Mouse (Mus musculus) intestine, embryonic 15.5 days (tissue): Measurements from ENCODE around the gene Hip1. TPM values are rescaled to one million over a fixed set of nuclear protein-coding genes. Genes with fewer than 3 reads are reported as not detected.
"Not testable (repeated sequence)": the region's sequence is repeated elsewhere in the genome, so short reads cannot be mapped to it uniquely, and the experiment has no call there.

Source experiments
- ATAC-seq: fragments of 200-750 bp; cut with Nextera tagmentation; 2 replicates; pipeline ENCODE4 v1.8.0; 2017; ENCODE audit warnings: moderate TSS enrichment, moderate library complexity
- H3K27ac ChIP-seq: fragments of 300-500 bp; sonication (generic); 2 replicates; pipeline ENCODE4 v1.5.1; 2015; ENCODE audit warnings: mild to moderate bottlenecking, inconsistent platforms
- H3K27me3 ChIP-seq: fragments of 300-500 bp; sonication (generic); replicated peaks from 2 replicates; pipeline ENCODE4 v1.6.1; 2015; ENCODE audit warnings: inconsistent platforms
- H3K36me3 ChIP-seq: fragments of 300-500 bp; sonication (generic); 2 replicates; pipeline ENCODE4 v1.6.1; 2015; ENCODE audit warnings: inconsistent platforms
- H3K4me1 ChIP-seq: fragments of 300-500 bp; sonication (generic); replicated peaks from 2 replicates; pipeline ENCODE4 v1.6.1; 2015; ENCODE audit warnings: inconsistent platforms
- H3K4me2 ChIP-seq: fragments of 300-500 bp; sonication (generic); replicated peaks from 2 replicates; pipeline ENCODE4 v1.6.1; 2015; ENCODE audit warnings: mild to moderate bottlenecking, inconsistent platforms
- H3K4me3 ChIP-seq: fragments of 300-500 bp; sonication (generic); replicated peaks from 2 replicates; pipeline ENCODE4 v1.5.1; 2015; ENCODE audit warnings: inconsistent platforms
- H3K9ac ChIP-seq: fragments of 300-500 bp; sonication (generic); 2 replicates; pipeline ENCODE4 v1.6.1; 2015; ENCODE audit warnings: inconsistent platforms
- H3K9me3 ChIP-seq: fragments of 300-500 bp; sonication (generic); 2 replicates; pipeline ENCODE4 v1.6.1; 2016; ENCODE audit warnings: inconsistent platforms
- WGBS: fragments of 180-500 bp; shearing (Covaris S2); methylation state at CpG from one replicate; pipeline ENCODE4 v1.1.7; 2015; 5-methylcytosine and 5-hydroxymethylcytosine counted together
- polyA plus RNA-seq: library from polyadenylated mRNA; unstranded; fragments of >200 nt; fragmentation: Nextera tagmentation; extraction: Ambion mirVana; gene quantifications from 2 replicates; pipeline ENCODE4 v1.2.1, GENCODE M21; 2015

Gene Hip1
- polyA plus RNA-seq, 1 experiment from 2014 or later: 20.1 TPM

GRCm38 (mm10) chr5:135371195-135371594 lies 173.7 kb downstream of the Hip1 start:
- WGBS: 96% methylated on average over 13 of the region's 13 CpGs
- peaks cover 37% of the 10 kb centered on the region for H3K36me3 ChIP-seq
- no peaks in the 10 kb centered on the region for H3K27me3 ChIP-seq
- no peak overlapping the region for H3K27ac ChIP-seq
- H3K9me3 ChIP-seq: no peaks in the 10 kb centered on the region
- H3K4me1 ChIP-seq: peaks cover 9% of the 10 kb centered on the region
- no peak for ATAC-seq
- H3K9ac ChIP-seq: no peak overlapping the region
- no peak overlapping the region for H3K4me3 ChIP-seq
- no peak overlapping the region; the same call in 1 of the 2 replicates for H3K4me2 ChIP-seq

- under 1% methylated on average over 64 of the region's 64 CpGs for WGBS
- H3K9me3 ChIP-seq: no peaks in the 10 kb centered on the region
- peak within 1 kb of the TSS; percentile 87 for H3K9ac ChIP-seq
- ATAC-seq: peak; percentile 88
- H3K4me3 ChIP-seq: peak within 1 kb of the TSS; percentile 97
- H3K36me3 ChIP-seq: peaks cover 26% of the 10 kb centered on the region
- H3K4me2 ChIP-seq: peak within 1 kb of the TSS; percentile 76
- H3K27ac ChIP-seq: peak within 1 kb of the TSS; percentile 77
- no peaks in the 10 kb centered on the region for H3K27me3 ChIP-seq
- peaks cover 9% of the 10 kb centered on the region for H3K4me1 ChIP-seq
Observed at GRCm38 (mm10) chr5:135369787-135370654, 174.9 kb downstream of the Hip1 start, which contains the start of gene Nsun5. Gene Nsun5, plus strand, starts transcription at chr5:135369953.

GRCm38 (mm10) chr5:135369196-135369595 lies 175.7 kb downstream of the Hip1 start:
- not testable (repeated sequence) for H3K27me3 ChIP-seq

GRCm38 (mm10) chr5:135368312-135368711 lies 176.6 kb downstream of the Hip1 start:
- H3K36me3 ChIP-seq: peaks cover 10% of the 10 kb centered on the region
- no peaks in the 10 kb centered on the region for H3K9me3 ChIP-seq
- no peaks in the 10 kb centered on the region for H3K27me3 ChIP-seq
- no peak overlapping the region for H3K9ac ChIP-seq
- H3K4me3 ChIP-seq: no peak overlapping the region
- H3K27ac ChIP-seq: no peak overlapping the region
- no peak overlapping the region for H3K4me2 ChIP-seq
- H3K4me1 ChIP-seq: peaks cover 9% of the 10 kb centered on the region
- 86% methylated on average over 6 of the region's 6 CpGs for WGBS
- no peak for ATAC-seq

More at GRCm38 (mm10) chr5:135369196-135369595, 175.7 kb downstream of the Hip1 start:
- peaks cover 18% of the 10 kb centered on the region for H3K36me3 ChIP-seq
- peak overlapping the region; percentile 87; the same call in 1 of the 2 replicates for H3K9ac ChIP-seq
- peak overlapping the region; percentile 97 for H3K4me3 ChIP-seq
- H3K27ac ChIP-seq: peak overlapping the region; percentile 77; the same call in 1 of the 2 replicates
- not testable (repeated sequence) for H3K4me1 ChIP-seq, H3K9me3 ChIP-seq
- WGBS: 53% methylated on average over 9 of the region's 9 CpGs
- ATAC-seq: 0 out of 2 replicates have a peak, but pooled peaks have one; percentile 15
- peak overlapping the region; percentile 76 for H3K4me2 ChIP-seq

- Histone ChIP-seq H3K9ac (no peak overlapping the region), H3K9me3 (no peaks in the 10 kb centered on the region), H3K36me3 (peaks cover 7% of the 10 kb centered on the region; the same call in 1 of the 2 replicates), H3K4me2 (no peak overlapping the region), H3K27ac (no peak overlapping the region), H3K4me1 (peaks cover 9% of the 10 kb centered on the region), H3K27me3 (no peaks in the 10 kb centered on the region), H3K4me3 (no peak overlapping the region)
- 56% methylated on average over 6 of the region's 6 CpGs for WGBS
- no peak for ATAC-seq
Observed at GRCm38 (mm10) chr5:135367841-135368240, 177.1 kb downstream of the Hip1 start.

GRCm38 (mm10) chr5:135363540-135363939 lies 181.4 kb downstream of the Hip1 start:
- Histone ChIP-seq H3K27me3 (no peaks in the 10 kb centered on the region), H3K4me2 (no peak overlapping the region), H3K36me3 (no peaks in the 10 kb centered on the region), H3K4me1 (no peaks in the 10 kb centered on the region), H3K9me3 (no peaks in the 10 kb centered on the region), H3K4me3 (no peak overlapping the region), H3K9ac (no peak overlapping the region), H3K27ac (no peak overlapping the region)
- no peak for ATAC-seq
- 32% methylated on average over 12 of the region's 12 CpGs for WGBS

GRCm38 (mm10) chr5:135362572-135362971 lies 182.3 kb downstream of the Hip1 start:
- no peak overlapping the region for H3K9ac ChIP-seq
- no peak overlapping the region for H3K27ac ChIP-seq
- H3K36me3 ChIP-seq: no peaks in the 10 kb centered on the region
- H3K4me2 ChIP-seq: no peak overlapping the region
- no peaks in the 10 kb centered on the region for H3K4me1 ChIP-seq
- no peaks in the 10 kb centered on the region for H3K27me3 ChIP-seq
- WGBS: 78% methylated on average over 3 of the region's 3 CpGs
- H3K9me3 ChIP-seq: no peaks in the 10 kb centered on the region
- no peak for ATAC-seq
- no peak overlapping the region for H3K4me3 ChIP-seq

GRCm38 (mm10) chr5:135359772-135360171 lies 185.1 kb downstream of the Hip1 start:
- 89% methylated on average over 2 of the region's 2 CpGs for WGBS
- no peak overlapping the region for H3K4me3 ChIP-seq
- no peak overlapping the region for H3K27ac ChIP-seq
- H3K9me3 ChIP-seq: no peaks in the 10 kb centered on the region
- no peaks in the 10 kb centered on the region for H3K4me1 ChIP-seq
- H3K27me3 ChIP-seq: no peaks in the 10 kb centered on the region
- H3K9ac ChIP-seq: no peak overlapping the region
- H3K4me2 ChIP-seq: no peak overlapping the region
- H3K36me3 ChIP-seq: no peaks in the 10 kb centered on the region
- ATAC-seq: no peak

DNA sequence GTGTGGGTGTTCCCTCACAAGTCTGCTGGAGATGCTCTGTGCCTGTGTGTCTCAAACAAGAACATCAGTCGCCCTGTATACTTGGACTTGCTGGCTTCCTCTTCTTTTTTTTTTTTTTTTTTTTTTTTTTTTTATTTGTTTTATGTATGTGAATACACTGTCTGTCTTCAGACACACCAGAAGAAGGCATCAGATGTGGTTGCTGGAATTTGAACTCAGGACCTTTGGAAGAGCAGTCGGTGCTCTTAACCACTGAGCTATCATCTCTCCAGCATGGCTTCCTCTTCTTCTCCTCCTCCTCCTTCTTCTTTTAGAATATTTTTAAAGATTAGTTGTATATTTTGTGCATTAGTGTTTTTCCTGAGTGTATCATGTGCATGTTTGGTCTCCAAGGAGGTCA lies 187.4 kb downstream of the Hip1 start:
- peaks cover 11% of the 10 kb centered on the region for H3K27me3 ChIP-seq
- no peak for ATAC-seq
- 76% methylated on average over 2 of the region's 2 CpGs for WGBS
- no peak overlapping the region for H3K4me2 ChIP-seq
- H3K4me3 ChIP-seq: no peak overlapping the region
- H3K9ac ChIP-seq: no peak overlapping the region
- no peaks in the 10 kb centered on the region for H3K9me3 ChIP-seq
- H3K27ac ChIP-seq: no peak overlapping the region
- no peaks in the 10 kb centered on the region for H3K36me3 ChIP-seq
- no peaks in the 10 kb centered on the region for H3K4me1 ChIP-seq

Other genes with a start within 250 kb of the Hip1 start
- 0.40 and 0.56 TPM in 2 replicates for gene Fkbp6, start 195.1 kb downstream of the Hip1 start, polyA plus RNA-seq
- 0.16 and 0.23 TPM in 2 replicates for gene Trim50, start 191.8 kb downstream of the Hip1 start, polyA plus RNA-seq
- gene Nsun5, start 175.2 kb downstream of the Hip1 start, polyA plus RNA-seq: 30.2 and 35.8 TPM in 2 replicates
- 10.6 and 11.0 TPM in 2 replicates for gene Pom121, start 150.6 kb downstream of the Hip1 start, polyA plus RNA-seq
- not detected in 2 replicates for gene Ccl26, start 18.4 kb upstream of the Hip1 start, polyA plus RNA-seq
- gene Ccl24, start 27.9 kb upstream of the Hip1 start, polyA plus RNA-seq: 19.0 and 22.5 TPM in 2 replicates
- 33.9 and 42.3 TPM in 2 replicates for gene Rhbdd2, start 87.5 kb upstream of the Hip1 start, polyA plus RNA-seq
- 86.0 TPM in 2 replicates for gene Por, start 124.9 kb upstream of the Hip1 start, polyA plus RNA-seq
- 44.8 and 52.8 TPM in 2 replicates for gene Tmem120a, start 199.3 kb upstream of the Hip1 start, polyA plus RNA-seq
- gene Styxl1, start 233.3 kb upstream of the Hip1 start, polyA plus RNA-seq: 0.24 and 0.30 TPM in 2 replicates
- gene Mdh2, start 233.4 kb upstream of the Hip1 start, polyA plus RNA-seq: 688 and 736 TPM in 2 replicates